Mouse (Mus musculus) skeletal muscle tissue, adult 2 months (tissue): ENCODE measurements around the gene Tmem145.
A peak's percentile ranks its signal among the peaks of the same experiment; 100 is the strongest.

Source experiments
- DNase-seq: peaks from one replicate; pipeline ENCODE4 v3.0.0-alpha.2; 2012; ENCODE audit warnings: low read depth, low spot score

Tmem145 gene

DNA sequence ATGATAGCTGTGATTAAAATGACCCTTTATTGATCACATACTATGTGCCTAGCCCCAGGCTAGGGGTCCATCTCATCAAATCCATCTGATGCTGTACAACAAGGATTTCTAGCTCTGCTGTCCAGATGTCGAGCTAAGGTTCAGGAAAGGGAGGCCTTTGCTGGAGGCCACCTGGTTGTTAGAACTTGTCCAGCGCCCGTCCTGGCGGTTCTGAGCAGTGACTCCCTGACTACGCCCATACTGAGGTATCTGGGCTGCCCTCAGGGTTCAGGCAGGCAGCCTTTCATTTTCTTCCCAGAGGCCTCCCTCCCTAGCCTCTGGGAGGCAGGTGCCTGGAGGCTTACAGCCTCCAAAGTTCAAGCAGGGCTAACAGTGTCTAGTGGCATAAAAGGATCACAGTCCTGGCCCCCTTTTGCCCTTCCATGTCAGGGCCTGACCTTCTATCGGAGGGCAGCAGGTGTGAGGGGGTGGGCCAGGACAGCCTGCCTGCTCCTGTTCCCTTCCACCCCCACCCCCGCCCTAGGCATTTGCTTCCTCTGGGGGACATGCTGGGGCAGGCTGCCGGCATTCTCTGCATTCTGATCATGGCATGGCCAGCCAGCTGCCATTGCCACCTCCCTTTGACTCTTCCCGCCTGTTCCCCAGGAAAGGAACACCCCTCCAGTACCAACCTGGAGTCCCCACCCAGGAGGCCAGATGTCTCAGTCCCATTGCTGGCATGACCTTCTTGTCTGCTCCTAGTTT is 30.2 kb upstream of the Tmem145 start:
- no peak for DNase-seq

DNA sequence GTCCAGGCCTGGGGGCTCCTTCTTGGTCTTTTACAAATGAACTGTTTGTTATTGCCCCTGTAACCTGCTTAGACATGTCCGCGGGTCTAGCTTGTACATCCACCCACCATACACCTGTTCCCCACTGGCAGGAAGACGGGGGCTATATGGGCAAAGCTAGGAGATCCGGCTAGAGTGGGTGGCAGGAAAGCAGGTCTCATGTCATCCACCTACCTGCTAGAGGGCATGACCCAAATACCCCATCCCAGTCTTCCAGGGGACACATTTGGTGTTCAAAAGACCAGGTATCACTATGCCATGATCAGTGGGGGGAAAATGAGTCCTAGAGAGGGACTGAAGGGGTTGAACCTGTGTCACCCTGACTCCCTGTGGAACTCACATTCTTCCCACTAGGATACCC is 28.5 kb upstream of the Tmem145 start:
- DNase-seq = no peak

DNA sequence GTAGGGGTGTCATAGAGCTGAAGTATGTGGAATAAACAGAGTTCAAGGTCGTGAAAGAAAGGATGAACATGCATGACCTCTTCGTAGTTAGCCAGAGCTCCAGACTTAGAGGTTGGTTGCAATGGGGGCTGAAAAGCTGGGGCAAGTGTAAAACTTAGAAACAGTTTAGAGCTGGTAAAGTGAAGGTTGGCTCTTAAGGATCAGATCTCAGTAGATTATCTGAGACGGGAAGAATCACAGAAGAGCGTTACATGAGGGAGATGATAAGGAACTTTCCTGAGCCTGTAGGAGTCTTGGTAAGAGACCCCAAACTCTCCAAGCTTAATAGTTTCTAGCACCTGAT is 27.9 kb upstream of the Tmem145 start:
- DNase-seq = no peak

DNA sequence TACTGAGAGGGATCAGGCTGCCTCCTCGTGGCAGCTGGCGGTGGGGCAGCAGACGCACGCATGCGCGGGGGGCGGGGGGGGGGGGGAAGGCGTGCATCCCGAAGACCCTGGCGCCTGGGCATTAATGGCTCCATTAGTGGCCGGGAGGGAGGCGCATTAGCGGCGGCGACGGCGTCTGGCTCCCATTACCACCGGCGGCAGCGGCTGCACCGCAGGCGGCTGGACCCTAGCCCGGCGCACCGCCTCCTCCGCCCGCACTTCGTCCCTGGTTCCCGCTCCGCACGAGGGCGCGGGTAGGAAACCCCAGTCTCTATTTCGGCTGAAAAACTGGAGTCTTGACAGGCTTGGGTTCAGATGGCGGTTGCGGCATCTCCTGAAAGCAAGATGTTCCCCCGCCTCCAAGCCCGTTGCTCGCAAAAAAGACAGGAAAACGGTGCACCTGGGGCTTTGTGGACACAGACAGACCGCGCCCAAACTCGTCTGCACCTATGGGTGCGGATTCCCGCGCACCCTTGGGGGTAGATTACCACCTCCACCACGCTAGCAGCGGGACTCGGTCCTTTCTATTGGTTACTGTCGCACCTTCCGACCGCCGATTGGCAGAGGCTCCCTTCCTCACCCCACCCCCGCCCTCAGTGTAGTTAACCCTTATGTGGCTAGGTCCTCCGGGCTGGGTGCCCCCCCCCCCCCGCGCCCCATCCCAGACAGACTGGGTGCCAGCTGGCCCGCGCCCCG is 27.4 kb upstream of the Tmem145 start:
- peak; percentile 85 for DNase-seq

DNA sequence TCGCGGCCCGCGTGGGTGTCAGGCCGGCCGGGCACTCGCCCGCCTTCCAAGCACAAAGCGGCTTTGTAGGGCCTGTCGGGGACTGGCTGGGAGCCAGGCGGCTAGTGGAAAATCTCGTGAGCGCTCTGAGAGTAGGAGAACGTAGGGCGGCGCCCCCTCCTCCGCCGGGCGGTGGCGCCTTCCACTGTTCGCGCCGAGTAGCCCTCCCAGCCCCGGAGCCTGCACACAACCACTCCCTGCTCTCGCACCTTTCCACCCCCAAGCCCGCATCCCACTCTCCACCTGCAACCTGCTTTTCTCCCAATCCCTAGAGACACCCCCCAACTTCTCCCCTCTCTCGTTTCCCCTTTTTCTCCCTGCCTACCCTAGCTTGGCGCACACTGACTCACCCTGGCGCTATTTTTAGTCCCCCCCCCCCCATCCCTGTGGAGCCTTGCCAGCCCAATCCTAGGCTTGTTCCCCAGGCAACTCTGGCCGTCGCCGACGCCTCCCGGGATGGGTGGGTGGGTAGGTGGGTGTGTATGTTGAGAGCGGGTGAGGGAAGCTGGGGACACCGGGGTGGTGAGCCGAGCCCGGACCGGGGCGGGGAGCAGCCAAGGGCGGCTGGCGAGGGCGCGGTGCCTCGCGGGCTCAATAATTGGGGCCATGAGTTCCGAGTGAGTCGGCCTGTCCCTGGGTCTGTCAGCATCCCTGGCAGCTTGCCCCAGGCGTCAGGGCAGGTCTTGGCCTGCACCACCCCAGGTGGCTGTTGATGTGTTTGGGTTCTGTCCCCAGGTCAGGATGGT is 26.6 kb upstream of the Tmem145 start:
- peak; percentile 83 for DNase-seq

DNA sequence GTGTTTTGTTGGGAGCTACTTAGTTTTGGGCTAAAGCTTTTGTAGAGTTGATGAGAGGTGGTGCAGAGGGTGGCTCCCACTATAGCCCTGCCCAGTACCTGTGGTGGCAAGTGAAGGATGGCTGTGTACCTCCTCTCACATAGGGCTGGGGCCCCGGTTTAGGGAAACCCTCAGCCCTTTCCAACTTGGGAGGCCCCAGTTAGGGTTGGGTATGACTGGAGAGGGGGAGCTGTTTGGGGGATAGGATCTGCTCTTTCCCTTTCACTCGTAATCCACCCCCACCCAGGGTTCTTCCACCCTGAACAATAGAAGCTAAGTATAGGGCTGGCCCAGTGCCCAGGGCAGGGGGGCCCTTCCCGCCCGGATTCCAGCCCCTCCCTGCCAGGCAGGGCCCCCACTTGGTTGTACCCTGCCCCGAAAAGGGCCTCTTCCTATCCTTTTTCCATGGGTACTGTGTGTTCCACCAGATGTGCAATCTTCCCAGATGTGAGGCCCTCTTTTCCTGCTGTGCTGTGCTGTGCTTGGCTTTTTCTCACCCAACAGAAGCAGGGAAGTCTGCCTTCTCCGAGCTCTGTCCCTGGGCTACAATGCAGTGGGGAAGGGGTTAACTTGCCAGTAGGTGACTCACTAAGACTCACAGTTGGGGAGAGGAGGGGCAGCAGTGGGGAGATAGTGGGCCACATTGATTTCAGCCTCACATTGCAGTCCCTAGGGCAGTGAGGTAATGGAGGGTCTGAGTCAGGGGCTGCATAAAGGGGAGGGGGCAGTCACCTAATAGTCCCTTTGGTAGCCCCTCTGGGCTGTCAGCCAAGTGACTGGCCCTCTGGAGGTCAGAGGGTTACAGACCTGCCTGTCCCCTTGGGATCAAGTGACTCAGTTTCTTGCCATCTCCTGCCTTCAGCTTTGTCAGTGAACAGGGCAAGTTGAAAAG is 25.8 kb upstream of the Tmem145 start:
- peak; percentile 52 for DNase-seq

DNA sequence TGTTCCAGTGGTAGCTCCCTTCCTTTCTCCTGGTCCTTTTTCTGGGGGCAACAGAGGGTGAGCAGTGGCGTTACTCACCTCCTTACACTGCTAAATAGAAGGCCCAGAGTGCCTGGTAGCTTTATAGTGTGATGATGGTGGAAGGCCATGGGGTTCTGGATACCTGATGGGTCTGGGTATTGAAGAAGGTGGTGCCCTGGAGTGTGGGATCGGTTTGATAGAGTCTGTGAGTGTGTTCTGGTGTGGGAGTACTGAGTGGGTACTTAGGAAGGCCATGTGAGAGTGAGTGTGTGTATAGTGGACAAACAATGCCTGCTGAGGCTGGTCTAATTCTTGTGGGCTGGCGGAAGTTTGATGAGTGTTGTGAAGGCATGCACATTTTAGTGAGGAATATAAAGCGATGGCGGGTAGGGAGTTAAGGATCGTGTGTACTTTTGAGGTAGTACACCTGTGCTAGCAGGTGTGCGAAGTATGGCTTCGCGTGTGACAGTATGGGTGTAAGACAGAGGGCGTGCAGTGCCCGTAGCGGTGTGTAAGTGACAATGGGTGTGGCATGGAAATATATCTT is 24.7 kb upstream of the Tmem145 start:
- DNase-seq = no peak

DNA sequence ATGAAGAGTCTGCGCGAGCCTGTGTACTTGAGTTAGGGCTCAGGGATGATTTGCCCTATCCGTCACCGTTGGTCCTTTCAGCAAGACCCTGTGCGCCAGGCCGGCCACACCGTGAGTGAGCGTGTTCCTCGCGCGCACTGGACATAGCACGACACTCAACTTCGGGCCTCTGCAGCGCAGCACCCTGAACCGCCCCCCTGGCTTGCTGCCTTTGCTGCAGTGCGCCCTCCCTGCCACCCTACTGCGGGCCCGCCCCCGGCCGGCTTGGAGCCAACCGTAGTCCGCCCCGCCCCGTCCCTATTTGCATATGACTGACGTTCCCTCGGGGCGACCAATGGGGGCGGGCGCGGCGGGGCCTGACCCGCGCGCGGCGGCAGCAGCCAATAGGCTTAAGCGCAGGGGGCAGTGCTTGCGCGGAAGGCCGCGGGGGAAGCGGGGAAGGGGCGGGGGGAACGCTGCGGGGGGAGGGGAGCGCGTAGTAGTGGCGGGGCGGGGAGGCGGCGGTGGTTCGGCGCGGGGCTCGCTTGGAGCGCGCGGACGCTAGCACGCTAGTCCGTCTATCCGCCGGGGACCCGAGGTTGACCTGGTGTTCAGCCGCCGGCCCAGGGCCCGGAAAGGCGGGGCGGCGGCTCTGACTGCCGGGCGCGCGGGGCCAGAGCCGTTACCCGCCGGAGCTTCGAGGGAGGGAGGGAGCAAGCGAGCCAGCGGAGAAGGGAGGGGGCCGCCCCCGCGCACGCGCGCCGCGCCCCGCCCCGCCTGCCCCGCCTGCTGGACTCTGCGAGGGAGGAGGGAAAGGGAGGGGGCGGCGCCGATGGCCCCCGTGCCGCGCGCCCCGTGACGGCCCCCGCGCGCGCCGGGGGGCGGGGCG is 23.9 kb upstream of the Tmem145 start:
- peak; percentile 97 for DNase-seq

DNA sequence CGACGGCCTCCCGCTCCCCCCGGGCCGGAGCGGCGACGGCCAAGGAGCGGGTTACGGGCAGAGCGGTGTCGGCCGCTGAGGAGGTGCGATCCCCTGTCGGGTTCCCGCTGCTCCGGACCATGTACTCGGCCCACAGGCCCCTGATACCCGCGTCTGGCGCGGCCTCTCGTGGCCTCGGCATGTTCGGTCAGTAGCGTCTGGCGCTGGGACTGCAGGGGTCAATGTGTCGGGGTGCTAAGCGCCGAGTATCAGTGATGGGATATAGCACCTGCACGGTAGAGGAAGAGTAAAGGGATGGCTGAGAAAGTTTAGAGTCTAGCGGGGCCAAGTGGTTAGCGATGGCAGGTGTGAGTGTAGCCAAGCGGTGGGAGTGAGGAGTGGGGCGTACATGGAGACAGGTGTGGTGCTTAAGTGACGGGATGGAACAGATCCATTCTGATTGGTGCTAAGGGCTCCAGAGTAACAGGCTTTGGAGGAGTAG is 23.1 kb upstream of the Tmem145 start:
- no peak for DNase-seq

DNA sequence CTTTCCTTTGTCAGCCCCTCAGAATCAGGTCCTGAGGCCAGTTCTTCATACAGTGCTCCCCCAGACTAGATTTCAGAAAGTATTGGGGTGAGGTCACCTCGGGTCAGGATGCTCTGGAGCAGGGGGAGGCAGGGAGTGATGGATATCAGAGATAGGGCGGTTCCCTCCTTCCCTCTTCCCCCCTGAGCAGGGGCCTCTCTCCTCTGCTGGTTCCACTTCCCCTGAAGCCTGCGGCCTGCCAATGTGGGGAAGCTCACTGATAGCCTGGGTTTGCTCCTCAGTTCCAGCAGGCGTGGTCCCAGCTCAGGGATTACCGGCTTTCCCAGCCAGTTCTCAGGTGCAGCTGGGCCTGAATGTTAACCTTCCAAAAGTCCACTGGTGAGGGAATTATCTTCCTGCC is 22.3 kb upstream of the Tmem145 start:
- DNase-seq = no peak

DNA sequence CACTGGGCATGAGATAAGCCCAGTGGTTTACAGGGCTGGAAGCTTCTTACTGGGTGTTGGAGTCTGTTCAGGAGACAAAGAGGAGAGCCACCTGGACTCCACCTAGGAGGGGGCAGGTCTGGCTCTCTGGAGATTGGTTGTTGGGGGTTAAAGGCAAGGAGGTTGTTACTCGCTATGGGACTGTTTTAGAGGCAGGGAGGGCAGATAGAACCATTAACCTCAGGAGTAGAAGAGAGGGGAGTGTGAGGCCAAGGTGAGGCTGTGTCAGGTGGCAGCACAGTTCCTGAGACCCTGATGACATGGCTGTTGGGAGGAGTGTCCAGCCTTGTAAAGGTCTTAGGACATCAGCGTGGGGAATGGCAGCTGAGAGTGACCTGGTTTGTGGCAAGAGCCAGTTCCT is 21.7 kb upstream of the Tmem145 start:
- DNase-seq = no peak

DNA sequence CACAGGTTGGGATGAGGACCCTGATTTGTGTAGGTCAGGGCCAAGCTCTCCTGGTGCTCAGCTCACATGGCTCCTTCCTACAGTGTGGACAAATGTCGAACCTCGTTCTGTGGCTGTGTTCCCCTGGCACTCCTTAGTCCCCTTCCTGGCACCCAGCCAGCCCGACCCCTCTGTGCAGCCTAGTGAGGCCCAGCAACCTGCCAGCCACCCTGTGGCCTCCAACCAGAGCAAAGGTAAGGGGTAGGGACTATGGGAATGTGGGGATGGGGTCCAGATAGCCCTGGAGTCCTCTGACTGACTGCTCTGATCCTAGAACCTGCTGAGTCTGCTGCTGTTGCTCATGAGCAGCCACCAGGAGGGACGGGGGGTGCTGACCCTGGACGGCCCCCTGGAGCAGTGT is 21.1 kb upstream of the Tmem145 start:
- DNase-seq = no peak

DNA sequence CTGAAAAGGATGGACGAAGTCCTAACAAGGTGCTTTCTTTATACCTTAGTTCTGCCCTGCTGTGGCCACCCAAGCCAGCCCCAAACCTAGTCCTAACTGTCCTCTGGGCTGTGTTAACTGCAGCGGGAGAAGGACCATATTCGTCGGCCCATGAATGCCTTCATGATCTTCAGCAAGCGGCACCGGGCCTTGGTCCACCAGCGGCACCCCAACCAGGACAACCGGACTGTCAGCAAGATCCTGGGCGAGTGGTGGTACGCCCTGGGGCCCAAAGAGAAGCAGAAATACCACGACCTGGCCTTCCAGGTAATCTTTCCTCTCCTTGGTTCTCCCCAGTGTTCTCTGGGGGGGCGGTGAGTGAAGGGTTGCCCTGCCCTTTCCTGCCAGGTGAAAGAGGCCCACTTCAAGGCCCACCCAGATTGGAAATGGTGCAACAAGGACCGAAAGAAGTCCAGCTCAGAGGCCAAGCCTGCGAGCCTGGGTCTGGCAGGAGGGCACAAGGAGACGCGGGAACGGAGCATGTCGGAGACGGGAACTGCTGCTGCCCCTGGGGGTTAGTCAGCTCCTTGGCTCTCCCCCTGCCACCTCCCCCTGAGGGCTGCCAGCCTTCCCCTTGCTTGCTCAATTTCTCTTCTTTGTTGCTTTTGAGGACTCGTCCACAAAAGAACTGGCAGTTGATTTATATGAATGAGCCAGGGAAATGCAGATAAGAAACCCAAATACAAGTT is 20.2 kb upstream of the Tmem145 start:
- DNase-seq = no peak

DNA sequence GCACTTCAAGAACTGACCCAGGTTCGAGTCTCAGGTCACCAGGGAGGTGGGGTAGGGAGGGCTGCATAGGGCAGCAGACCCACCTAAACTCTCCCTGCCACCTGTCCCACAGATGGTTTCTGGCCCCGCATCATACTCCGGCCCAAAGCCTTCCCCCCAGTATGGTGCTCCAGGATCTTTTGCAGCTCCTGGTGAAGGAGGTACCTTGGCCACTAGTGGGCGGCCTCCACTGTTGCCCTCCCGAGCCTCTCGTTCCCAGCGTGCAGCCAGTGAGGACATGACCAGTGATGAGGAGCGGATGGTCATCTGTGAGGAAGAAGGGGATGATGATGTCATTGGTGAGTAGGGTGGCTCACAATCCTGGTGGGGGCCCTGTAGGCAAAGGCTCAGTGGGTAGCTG is 18.9 kb upstream of the Tmem145 start:
- DNase-seq = no peak

DNA sequence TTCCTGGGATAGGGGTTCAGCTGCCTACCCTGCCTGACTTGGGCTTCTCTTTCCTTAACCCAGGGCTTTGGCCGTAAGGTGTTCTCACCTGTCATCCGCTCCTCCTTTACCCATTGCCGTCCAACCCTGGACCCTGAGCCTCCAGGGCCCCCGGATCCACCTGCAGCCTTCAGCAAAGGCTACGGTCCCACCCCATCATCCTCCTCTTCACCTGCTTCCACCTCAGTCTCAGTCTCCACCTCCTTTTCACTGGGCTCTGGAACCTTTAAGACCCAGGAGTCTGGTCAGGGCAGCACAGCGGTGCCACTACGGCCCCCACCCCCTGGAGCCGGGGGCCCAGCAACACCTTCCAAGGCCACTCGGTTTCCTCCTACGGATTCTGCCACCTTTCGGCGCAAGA is 17.9 kb upstream of the Tmem145 start:
- no peak for DNase-seq

DNA sequence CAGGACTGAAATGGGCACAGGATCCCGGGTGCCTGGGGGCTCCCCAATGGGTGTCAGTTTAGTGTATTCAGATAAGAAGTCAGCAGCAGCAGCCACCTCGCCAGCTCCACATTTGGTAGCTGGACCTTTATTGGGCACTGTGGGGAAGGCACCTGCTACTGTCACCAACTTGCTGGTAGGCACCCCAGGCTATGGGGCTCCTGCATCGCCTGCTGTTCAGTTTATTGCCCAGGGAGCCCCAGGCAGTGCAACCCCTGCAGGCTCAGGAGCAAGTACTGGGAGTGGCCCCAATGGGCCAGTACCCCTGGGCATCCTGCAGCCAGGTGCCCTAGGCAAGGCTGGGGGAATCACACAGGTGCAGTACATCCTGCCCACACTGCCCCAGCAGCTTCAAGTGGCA is 17.2 kb upstream of the Tmem145 start:
- no peak for DNase-seq

DNA sequence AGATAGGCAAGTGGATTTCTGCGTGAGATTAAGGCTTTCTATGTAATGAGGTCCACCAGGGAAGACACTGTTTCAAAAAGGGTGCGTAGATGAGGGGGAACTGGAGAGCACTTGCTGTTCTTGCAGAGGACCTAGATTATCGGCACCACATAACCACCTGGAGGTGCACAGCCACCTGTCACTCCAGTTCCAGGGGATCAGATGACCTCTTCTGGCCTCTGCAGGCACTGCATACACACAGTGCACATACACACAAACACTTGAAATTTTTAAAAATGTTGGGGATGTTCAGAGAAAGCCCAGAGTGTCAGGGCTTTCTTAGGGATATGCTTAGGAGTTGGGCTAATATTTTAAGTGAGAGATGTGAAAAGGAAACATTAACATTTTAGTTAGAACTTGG is 16.0 kb upstream of the Tmem145 start:
- no peak for DNase-seq

DNA sequence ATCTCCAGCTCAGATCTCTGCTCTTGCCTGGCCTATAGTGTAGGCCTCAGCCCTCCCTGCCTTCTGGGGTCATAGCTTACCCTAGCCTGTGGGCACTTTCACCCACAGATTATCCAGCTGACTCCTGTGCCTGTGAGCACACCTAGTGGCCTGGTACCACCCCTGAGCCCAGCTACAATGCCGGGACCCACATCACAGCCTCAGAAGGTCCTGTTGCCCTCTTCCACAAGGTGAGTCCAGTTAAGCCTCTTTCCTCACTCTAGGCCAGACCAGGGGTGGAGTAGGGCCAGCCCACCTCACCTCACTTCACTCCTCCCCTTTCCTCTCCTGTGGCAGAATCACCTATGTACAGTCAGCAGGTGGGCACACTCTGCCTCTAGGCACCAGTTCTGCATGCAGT is 15.4 kb upstream of the Tmem145 start:
- DNase-seq = no peak

DNA sequence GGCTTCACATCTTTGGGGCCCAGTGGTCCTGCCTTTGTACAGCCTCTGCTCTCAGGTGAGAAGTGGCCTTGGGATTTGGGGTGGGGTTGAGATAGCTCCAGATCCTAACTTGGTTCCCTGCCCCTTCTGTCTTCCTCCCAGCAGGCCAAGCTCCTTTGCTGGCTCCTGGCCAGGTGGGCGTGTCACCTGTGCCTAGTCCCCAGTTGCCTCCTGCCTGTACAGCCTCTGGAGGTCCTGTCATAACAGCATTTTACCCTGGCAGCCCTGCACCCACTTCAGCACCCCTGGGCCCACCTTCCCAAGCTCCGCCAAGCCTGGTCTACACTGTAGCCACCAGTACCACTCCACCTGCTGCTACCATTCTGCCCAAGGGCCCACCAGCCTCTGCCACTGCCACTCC is 15.0 kb upstream of the Tmem145 start:
- no peak for DNase-seq

DNA sequence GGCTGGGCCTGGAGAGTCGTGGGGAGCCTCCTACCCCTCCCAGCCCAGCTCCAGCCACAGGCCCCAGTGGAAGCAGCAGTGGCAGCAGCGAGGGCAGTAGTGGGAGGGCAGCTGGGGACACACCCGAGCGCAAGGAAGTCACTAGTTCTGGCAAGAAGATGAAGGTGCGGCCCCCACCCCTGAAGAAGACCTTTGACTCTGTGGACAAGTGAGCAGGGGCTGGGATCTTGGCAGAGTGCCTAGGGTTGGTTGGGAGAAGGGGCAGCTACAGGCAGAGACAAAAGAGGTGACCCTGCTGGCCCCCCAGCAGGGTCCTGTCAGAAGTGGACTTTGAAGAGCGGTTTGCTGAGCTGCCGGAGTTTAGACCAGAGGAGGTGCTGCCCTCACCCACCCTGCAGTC is 13.8 kb upstream of the Tmem145 start:
- no peak for DNase-seq
